Mouse (Mus musculus): ENCODE results near the gene Utp11. TPM values are rescaled to one million over a fixed set of nuclear protein-coding genes. Genes with fewer than 3 reads are reported as not detected.

Utp11 gene
- total RNA-seq, 2 experiments from 2014 or later, result 15.1 to 16.6 TPM

- no peak for DNase-seq (ENCODE audit: extremely low spot score in 1 of 2, low spot score in 1 of 2)
Observed at GRCm38 (mm10) chr4:124643859-124644258, 49.5 kb downstream of the Utp11 start.

GRCm38 (mm10) chr4:124639715-124640114 lies 53.7 kb downstream of the Utp11 start:
- DNase-seq (ENCODE audit: extremely low spot score in 1 of 2, low spot score in 1 of 2), result no peak

- no peak for DNase-seq (ENCODE audit: extremely low spot score in 1 of 2, low spot score in 1 of 2)
Observed at GRCm38 (mm10) chr4:124633281-124633680, 60.1 kb downstream of the Utp11 start.

GRCm38 (mm10) chr4:124632856-124633255 lies 60.5 kb downstream of the Utp11 start:
- no peak for DNase-seq (ENCODE audit: extremely low spot score in 1 of 2, low spot score in 1 of 2)

GRCm38 (mm10) chr4:124631456-124631855 lies 61.9 kb downstream of the Utp11 start:
- DNase-seq (ENCODE audit: extremely low spot score in 1 of 2, low spot score in 1 of 2), result no peak

Small RNAs within 50 kb of the gene (microRNA-seq; reads per million reads assigned to microRNA genes)
- gene Gm24721 (0 reads per million in 2 experiments), gene Mir697 (0 reads per million in 2 experiments)

Other genes with a start within 250 kb of the Utp11 start
- 1 to 10 TPM in 1 of 2 experiments, not detected in 1; 1.6 TPM for gene 3100002H09Rik, start 82.8 kb downstream of the Utp11 start, total RNA-seq (2021)
- 10 to 100 TPM; 46.3 to 49.8 TPM for gene Pou3f1, start 36.8 kb downstream of the Utp11 start, total RNA-seq (2021)
- gene Fhl3, start 7.1 kb upstream of the Utp11 start, total RNA-seq (2021), result 1 to 10 TPM; 2.3 to 2.8 TPM
- gene Sf3a3, start 21.2 kb upstream of the Utp11 start, total RNA-seq (2021), result 10 to 100 TPM; 34.6 to 34.8 TPM
- 10 to 100 TPM; 34.6 to 51.5 TPM for gene Inpp5b, start 48.2 kb upstream of the Utp11 start, total RNA-seq (2021)
- gene Mtf1, start 108.5 kb upstream of the Utp11 start, total RNA-seq (2021), result 10 to 100 TPM; 26.4 to 28.8 TPM
- 10 to 100 TPM; 31.6 to 32.3 TPM for gene Yrdc, start 157.1 kb upstream of the Utp11 start, total RNA-seq (2021)
- 100 to 1,000 TPM in 1 of 2 experiments, 10 to 100 TPM in 1; 88.5 to 105 TPM for gene 1110065P20Rik, start 157.6 kb upstream of the Utp11 start, total RNA-seq (2021)
- gene Maneal, start 168.6 kb upstream of the Utp11 start, total RNA-seq (2021), result 10 to 100 TPM; 50.0 to 53.1 TPM
- gene Epha10, start 187.3 kb upstream of the Utp11 start, total RNA-seq (2021), result 10 to 100 TPM; 25.8 to 30.6 TPM
- 10 to 100 TPM; 20.1 to 20.4 TPM for gene 9930104L06Rik, start 243.4 kb upstream of the Utp11 start, total RNA-seq (2021)
- 1 to 10 TPM; 2.2 to 2.6 TPM for gene Cdca8, start 245.7 kb upstream of the Utp11 start, total RNA-seq (2021)

Data from layer of hippocampus, postnatal 25 days (tissue).